8 mouse cellular contexts compared by ENCODE assay signal in the genomic region with DNA sequence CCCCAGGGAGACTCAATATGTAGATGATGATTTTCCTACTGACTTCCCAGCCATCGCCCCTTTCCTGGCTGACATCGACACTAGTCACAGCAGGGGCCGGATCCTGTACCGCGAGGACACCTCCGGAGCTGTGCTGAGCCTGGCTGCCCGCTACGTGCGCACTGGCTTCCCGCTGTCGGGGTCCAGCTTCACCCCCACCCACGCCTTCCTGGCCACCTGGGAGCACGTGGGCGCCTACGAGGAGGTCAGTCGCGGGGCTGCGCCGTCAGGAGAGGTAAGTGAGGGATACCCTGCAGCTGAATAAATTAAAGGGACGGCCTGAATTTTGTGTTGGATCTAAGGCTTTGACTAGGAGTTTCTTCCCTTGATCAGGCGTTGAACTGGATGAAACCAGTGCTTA. TPM values are rescaled to one million over a fixed set of nuclear protein-coding genes. Genes with fewer than 3 reads are reported as not detected.
A peak's percentile ranks its signal among the peaks of the same experiment; 100 is the strongest.
DNase-seq lines count a peak whose midpoint lies in the region; ATAC-seq and TF ChIP-seq lines count a peak whose summit lies in the region.

No protein-coding gene starts in this region.

- H3K9me3 ChIP-seq in kidney, postnatal 0 days (replicated peaks; ENCODE audit: low read length), result no peaks in the 10 kb centered on the region
- H3K9me3 ChIP-seq in forebrain, embryonic 15.5 days, result no peaks in the 10 kb centered on the region
- no peaks in the 10 kb centered on the region for H3K9me3 ChIP-seq in limb, embryonic 12.5 days

- H3K36me3 ChIP-seq in kidney, postnatal 0 days (ENCODE audit: insufficient read depth, low read length), result 0 out of 2 replicates have a peak, but pooled peaks cover 4% of the 10 kb centered on the region
- no peaks in the 10 kb centered on the region for H3K36me3 ChIP-seq in forebrain, embryonic 15.5 days
- peaks cover 24% of the 10 kb centered on the region for H3K36me3 ChIP-seq in limb, embryonic 12.5 days
- no peaks in the 10 kb centered on the region; the same call in 1 of the 2 replicates for H3K36me3 ChIP-seq in small intestine, adult 2 months (ENCODE audit: control insufficient read depth, insufficient read depth, low read length)

- H3K4me1 ChIP-seq in kidney, postnatal 0 days (replicated peaks; ENCODE audit: insufficient read depth, low read length), result peaks cover 19% of the 10 kb centered on the region
- peaks cover 17% of the 10 kb centered on the region for H3K4me1 ChIP-seq in forebrain, embryonic 15.5 days
- H3K4me1 ChIP-seq in limb, embryonic 12.5 days (replicated peaks), result peaks cover 43% of the 10 kb centered on the region
- peaks cover 6% of the 10 kb centered on the region for H3K4me1 ChIP-seq in small intestine, adult 2 months (ENCODE audit: control insufficient read depth, insufficient read depth, insufficient read length, low read length)

- peak overlapping the region; percentile 65 for H3K4me3 ChIP-seq in kidney, postnatal 0 days (replicated peaks; ENCODE audit: low read depth, low read length)
- H3K4me3 ChIP-seq in forebrain, embryonic 15.5 days, result peak overlapping the region; percentile 50
- peak overlapping the region; percentile 63 for H3K4me3 ChIP-seq in limb, embryonic 12.5 days (replicated peaks)
- H3K4me3 ChIP-seq in small intestine, adult 2 months (ENCODE audit: low read depth, low read length), result peak overlapping the region; percentile 66

- no peak for DNase-seq in kidney, postnatal 0 days (ENCODE audit: low spot score)
- no peak for DNase-seq in kidney, postnatal 25 days
- DNase-seq in gastrocnemius, adult 8-10 months (ENCODE audit: low spot score in 2 of 2), result no peak
- no peak for DNase-seq in frontal cortex, postnatal 14 days (ENCODE audit: low spot score in 2 of 2)
- no peak for DNase-seq in left cerebral cortex, adult 18-20 months (ENCODE audit: low spot score in 2 of 2)

- H3K9ac ChIP-seq in kidney, postnatal 0 days (ENCODE audit: low read depth, low read length), result no peak overlapping the region
- H3K9ac ChIP-seq in forebrain, embryonic 15.5 days (replicated peaks), result no peak overlapping the region
- H3K9ac ChIP-seq in limb, embryonic 12.5 days (replicated peaks), result peak overlapping the region; percentile 72

- no peaks in the 10 kb centered on the region for H3K27me3 ChIP-seq in kidney, postnatal 0 days (ENCODE audit: insufficient read depth, low read length)
- peaks cover 19% of the 10 kb centered on the region; the same call in 1 of the 2 replicates for H3K27me3 ChIP-seq in forebrain, embryonic 15.5 days
- peaks cover 4% of the 10 kb centered on the region; the same call in 1 of the 2 replicates for H3K27me3 ChIP-seq in limb, embryonic 12.5 days
- H3K27me3 ChIP-seq in small intestine, adult 2 months (ENCODE audit: control insufficient read depth, insufficient read depth, low read length), result no peaks in the 10 kb centered on the region

- 4% methylated on average over 21 of the region's 21 CpGs for WGBS in kidney, postnatal 0 days
- 3% methylated on average over 21 of the region's 21 CpGs for WGBS in forebrain, embryonic 15.5 days
- 1% methylated on average over 21 of the region's 21 CpGs for WGBS in limb, embryonic 12.5 days
- 46% methylated on average over 21 of the region's 21 CpGs for whole genome bisulfite sequencing in small intestine, adult 2 months

- no peak for TF ChIP-seq POLR2A in small intestine, adult 2 months (IDR thresholded peaks at IDR 0.05; ENCODE audit: low read depth, low read length)

- ATAC-seq in kidney, postnatal 0 days (replicated peaks; ENCODE audit: low FRiP score, low read depth), result no peak
- no peak for ATAC-seq in forebrain, embryonic 15.5 days (replicated peaks)
- ATAC-seq in limb, embryonic 12.5 days (ENCODE audit: insufficient number of reproducible peaks, insufficient read depth, low FRiP score, low TSS enrichment, low read depth), result no peak

- H3K4me2 ChIP-seq in kidney, postnatal 0 days (ENCODE audit: low read length), result peak overlapping the region; percentile 90
- peak overlapping the region; percentile 80 for H3K4me2 ChIP-seq in forebrain, embryonic 15.5 days (replicated peaks)
- H3K4me2 ChIP-seq in limb, embryonic 12.5 days, result peak overlapping the region; percentile 91

- no peak overlapping the region for H3K27ac ChIP-seq in kidney, postnatal 0 days
- no peak overlapping the region for H3K27ac ChIP-seq in forebrain, embryonic 15.5 days (replicated peaks)
- H3K27ac ChIP-seq in limb, embryonic 12.5 days, result no peak overlapping the region
- H3K27ac ChIP-seq in small intestine, adult 2 months (ENCODE audit: insufficient read depth, low read depth, low read length), result no peak overlapping the region

- TF ChIP-seq CTCF in kidney, postnatal 0 days (IDR thresholded peaks at IDR 0.05; ENCODE audit: low read depth), result no peak
- no peak for TF ChIP-seq CTCF in small intestine, adult 2 months (IDR thresholded peaks at IDR 0.05; ENCODE audit: extremely low read depth, insufficient read length, insufficient replicate concordance, low read depth, low read length)

RNA-seq across cellular contexts. Expression of a gene that starts 1.2 kb away (rescaled TPM):
- polyA plus RNA-seq in kidney, postnatal 0 days (2015; fragmentation: Nextera tagmentation; extraction: Ambion mirVana), result 65.3 and 71.0 TPM in 2 replicates
- polyA plus RNA-seq in forebrain, embryonic 15.5 days (2015; fragmentation: Nextera tagmentation; extraction: Ambion mirVana), result 22.2 and 29.9 TPM in 2 replicates
- 87.1 and 96.4 TPM in 2 replicates for polyA plus RNA-seq in limb, embryonic 12.5 days (2016; fragmentation: Nextera tagmentation; extraction: Ambion mirVana)
- polyA plus RNA-seq in small intestine, adult 2 months (2012; rRNA removed), result 5.7 and 10.5 TPM in 2 replicates
- total RNA-seq in gastrocnemius, adult 8-10 months (2022), result 1 to 10 TPM; 3.3 to 7.8 (median 3.6) TPM
- total RNA-seq in left cerebral cortex, adult 18-20 months (2021), result 1 to 10 TPM; 1.8 to 2.1 TPM
